Mouse (Mus musculus) heart, adult 2 months (tissue): ENCODE data around the gene Mgea5.

Source experiments
- CTCF ChIP-seq: fragments of 200-600 bp; IDR thresholded peaks from 2 replicates; pipeline ENCODE4 v1.8.1; 2022; ENCODE audit warnings: antibody characterized with exemption, mild to moderate bottlenecking, moderate library complexity
- EP300 ChIP-seq: fragments of 200-500 bp; IDR thresholded peaks from 2 replicates; pipeline ENCODE4 v1.6.1; 2011; ENCODE audit warnings: low read depth, low read length, control low read depth; ENCODE audit not compliant: insufficient read depth
- POLR2A ChIP-seq: fragments of 200-500 bp; IDR thresholded peaks from 2 replicates; pipeline ENCODE4 v1.6.1; 2011; ENCODE audit warnings: mild to moderate bottlenecking, low read depth, low read length, control low read depth; ENCODE audit not compliant: insufficient read depth

DNA sequence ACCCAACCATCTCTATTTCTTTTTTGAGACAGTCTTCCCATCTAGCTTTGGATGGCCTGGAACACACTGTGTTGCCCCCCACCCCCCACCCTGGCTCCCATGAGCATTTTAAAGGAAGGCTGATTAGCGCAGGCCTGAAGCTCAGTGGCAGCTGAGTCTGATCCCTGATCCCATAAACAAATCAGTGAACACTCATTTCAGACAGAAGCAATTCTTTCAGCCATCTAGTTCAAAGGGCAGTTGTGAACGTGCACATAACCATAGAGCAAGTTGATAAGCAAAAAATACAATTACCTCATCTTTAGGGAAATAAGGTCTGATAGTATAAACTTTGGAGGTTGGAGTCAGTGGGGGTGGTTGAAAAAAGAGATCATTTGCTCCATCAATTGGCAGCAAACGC, 22.8 kb downstream of the Mgea5 start:
- no peak for TF ChIP-seq POLR2A
- no peak for TF ChIP-seq EP300
- TF ChIP-seq CTCF = no peak
